Mouse (Mus musculus) myocyte (in vitro differentiated cells): ENCODE results near the gene Cby1.

Experiments used
- E2F4 ChIP-seq: IDR thresholded peaks from one replicate; pipeline ENCODE4 v1.6.1; 2011; ENCODE audit warnings: mild to moderate bottlenecking, control low read depth, moderate library complexity; ENCODE audit not compliant: insufficient read depth
- MAX ChIP-seq: IDR thresholded peaks from one replicate; pipeline ENCODE4 v1.6.1; 2011; ENCODE audit warnings: low read depth, mild to moderate bottlenecking, control low read depth
- MYOD1 ChIP-seq, 3 experiments: IDR thresholded peaks; one replicate each; pipeline ENCODE4 v1.6.1; 2011; ENCODE audit warnings: control low read depth in 2 of 3, low read depth in 2 of 3, mild to moderate bottlenecking in 2 of 3, moderate library complexity in 1 of 3; ENCODE audit not compliant: insufficient read length in 2 of 3, control insufficient read depth in 1 of 3
- POLR2A ChIP-seq: IDR thresholded peaks from one replicate; pipeline ENCODE4 v1.6.1; 2011; ENCODE audit warnings: low read depth, mild to moderate bottlenecking, control low read depth, moderate library complexity; ENCODE audit not compliant: insufficient read length
- TCF12 ChIP-seq: IDR thresholded peaks from one replicate; pipeline ENCODE4 v1.6.1; 2011; ENCODE audit warnings: mild to moderate bottlenecking, control low read depth; ENCODE audit not compliant: poor library complexity, insufficient read depth, severe bottlenecking
- USF1 ChIP-seq: IDR thresholded peaks from one replicate; pipeline ENCODE4 v1.6.1; 2011; ENCODE audit warnings: low read depth, mild to moderate bottlenecking, control low read depth, moderate library complexity

DNA sequence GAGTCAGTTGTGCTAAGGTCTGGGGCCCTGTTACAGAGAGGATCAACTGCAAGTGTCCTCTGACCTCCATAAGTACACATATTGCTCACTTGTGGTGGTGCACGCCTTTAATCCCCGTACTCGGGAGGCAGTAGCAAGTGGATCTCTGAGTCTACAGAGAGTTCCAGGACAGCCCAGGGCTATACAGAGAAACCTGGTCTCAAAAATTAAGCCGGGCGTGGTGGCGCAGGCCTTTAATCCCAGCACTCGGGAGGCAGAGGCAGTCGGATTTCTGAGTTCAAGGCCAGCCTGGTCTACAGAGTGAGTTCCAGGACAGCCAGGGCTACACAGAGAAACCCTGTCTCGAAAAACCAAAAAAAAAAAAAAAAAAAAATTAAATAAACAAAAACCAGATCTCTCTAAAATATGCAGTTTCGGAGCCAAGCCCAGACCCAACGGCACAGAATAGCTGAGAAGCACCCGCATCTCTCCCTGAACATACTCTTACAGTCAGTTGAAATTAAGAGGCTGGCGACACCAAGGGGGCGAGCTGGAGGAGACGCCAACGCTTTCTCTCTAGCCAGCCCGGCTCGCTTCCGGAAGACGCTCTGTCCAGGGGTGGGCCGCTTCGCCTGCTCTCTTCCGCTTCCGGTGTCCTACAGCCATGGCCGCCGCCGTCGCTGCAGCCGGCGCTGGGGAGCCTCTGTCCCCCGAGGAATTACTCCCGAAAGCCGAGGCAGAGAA, 11.4 kb downstream of the Cby1 start, which contains the start of gene Tomm22:
- peak; percentile 81 for TF ChIP-seq POLR2A
- no peak for TF ChIP-seq USF1
- no peak for TF ChIP-seq TCF12
- no peak for TF ChIP-seq MAX
- no peak for TF ChIP-seq E2F4
- TF ChIP-seq MYOD1 (IDR thresholded peaks at IDR 0.05; ENCODE audit: control insufficient read depth in 1 of 3, insufficient read length in 2 of 3, low read depth in 2 of 3): no peak
